Mouse (Mus musculus) spleen, postnatal 36 days (tissue): ENCODE data around the gene Pbrm1.

Experiments
- DNase-seq, 2 experiments: peaks; one replicate each; pipeline ENCODE4 v3.0.0; 2022; ENCODE audit warnings: low spot score in 2 of 2, mixed read lengths in 1 of 2

Gene Pbrm1

DNA sequence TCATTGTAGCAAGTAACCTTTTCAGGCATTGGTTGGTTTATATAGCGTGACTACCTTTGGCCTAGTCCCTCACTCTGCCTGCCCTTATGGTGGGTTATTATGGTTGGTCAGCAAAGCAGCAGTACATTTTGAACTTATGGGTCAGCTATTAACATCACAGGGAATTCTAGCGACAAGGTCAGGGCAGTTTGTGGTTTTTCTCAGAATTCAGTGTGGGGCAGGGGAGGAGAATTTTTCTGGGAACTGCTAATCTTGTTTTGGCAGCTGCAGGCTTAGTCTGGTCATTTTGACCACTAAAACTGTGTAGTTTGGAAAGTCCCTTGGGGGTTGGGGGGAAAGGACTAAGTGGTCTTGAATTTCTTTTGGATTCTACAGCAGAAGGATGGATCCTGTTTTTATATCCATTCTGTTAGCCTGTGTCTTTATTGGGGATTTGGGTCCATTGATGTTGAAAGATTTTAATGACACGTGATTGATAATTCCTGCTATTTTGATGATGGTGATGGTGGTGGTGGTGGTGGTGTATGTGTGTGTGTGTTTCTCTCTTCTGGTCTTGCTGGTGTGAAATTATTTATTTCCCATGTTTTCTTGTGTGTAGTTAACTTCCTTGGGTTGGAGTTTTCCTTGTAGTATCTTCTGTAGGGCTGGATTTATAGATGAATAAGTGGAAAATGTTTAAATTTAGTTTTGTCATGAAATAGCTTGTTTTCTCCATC, 60.5 kb downstream of the Pbrm1 start:
- DNase-seq: no peak

- DNase-seq: no peak
Measured at GRCm38 (mm10) chr14:31081147-31081546, 62.2 kb downstream of the Pbrm1 start.

- DNase-seq: no peak
Measured at GRCm38 (mm10) chr14:31087433-31087832, 68.5 kb downstream of the Pbrm1 start.

- DNase-seq: no peak
Measured at GRCm38 (mm10) chr14:31088515-31088914, 69.6 kb downstream of the Pbrm1 start.

GRCm38 (mm10) chr14:31089918-31090317, 71.0 kb downstream of the Pbrm1 start:
- DNase-seq: no peak

DNA sequence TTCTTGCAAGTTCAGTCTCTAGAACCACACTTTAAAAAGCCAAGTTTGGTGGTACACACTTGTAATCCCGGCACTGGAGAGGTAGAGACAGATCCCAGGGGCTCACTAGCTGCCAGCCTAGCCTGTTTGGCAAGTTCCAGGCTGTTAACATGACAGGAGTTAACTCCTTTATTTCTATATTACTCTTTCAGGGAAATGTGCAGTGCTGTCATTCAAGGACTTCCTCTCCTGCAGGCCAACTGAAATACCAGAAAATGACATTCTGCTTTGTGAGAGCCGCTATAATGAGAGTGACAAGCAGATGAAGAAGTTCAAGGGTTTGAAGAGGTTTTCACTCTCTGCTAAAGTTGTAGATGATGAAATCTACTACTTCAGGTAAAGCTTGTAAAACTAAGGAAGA, 86.2 kb downstream of the Pbrm1 start:
- DNase-seq: no peak

- no peak for DNase-seq
Measured at GRCm38 (mm10) chr14:31110613-31111012, 91.7 kb downstream of the Pbrm1 start.

DNA sequence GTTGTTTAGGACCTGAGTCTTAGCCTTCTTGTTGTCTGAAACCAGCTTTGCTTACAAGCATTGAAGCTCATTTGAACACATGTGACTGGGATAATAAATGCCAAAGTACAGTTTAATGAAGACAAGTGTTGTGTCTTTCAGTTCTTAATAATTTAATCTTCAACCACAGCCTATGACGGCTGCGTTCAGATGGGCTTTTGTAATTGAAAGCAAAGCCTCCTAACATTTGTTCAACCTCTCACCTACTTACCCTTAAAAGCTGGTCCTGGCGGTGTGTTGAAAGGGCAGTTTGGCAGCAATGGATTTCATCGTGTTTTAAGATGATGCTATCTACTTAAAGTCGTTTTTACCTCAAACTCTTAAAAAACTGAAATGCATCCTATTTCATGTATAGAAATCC, 93.2 kb downstream of the Pbrm1 start:
- no peak for DNase-seq

- no peak for DNase-seq
Measured at GRCm38 (mm10) chr14:31114011-31114410, 95.1 kb downstream of the Pbrm1 start.

DNA sequence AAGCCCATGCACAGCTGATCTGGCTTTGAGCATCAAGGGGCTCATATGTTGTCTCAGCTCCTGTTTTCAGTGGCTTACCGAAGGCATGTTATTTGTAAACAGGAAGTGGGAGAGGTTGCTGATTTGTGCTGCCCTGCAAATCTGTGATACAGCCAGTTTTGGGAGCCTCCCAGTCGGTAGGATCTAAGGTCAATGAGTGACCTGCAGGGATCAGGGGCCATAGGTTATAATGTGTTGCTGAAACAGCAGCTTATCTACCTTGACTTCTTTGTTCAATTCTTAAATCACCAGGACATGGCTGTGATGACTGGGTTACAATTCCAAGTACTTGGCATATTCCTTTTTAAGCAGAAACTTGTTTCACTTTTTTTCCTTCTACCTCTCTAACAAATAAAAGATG, 96.6 kb downstream of the Pbrm1 start:
- DNase-seq: no peak

DNA sequence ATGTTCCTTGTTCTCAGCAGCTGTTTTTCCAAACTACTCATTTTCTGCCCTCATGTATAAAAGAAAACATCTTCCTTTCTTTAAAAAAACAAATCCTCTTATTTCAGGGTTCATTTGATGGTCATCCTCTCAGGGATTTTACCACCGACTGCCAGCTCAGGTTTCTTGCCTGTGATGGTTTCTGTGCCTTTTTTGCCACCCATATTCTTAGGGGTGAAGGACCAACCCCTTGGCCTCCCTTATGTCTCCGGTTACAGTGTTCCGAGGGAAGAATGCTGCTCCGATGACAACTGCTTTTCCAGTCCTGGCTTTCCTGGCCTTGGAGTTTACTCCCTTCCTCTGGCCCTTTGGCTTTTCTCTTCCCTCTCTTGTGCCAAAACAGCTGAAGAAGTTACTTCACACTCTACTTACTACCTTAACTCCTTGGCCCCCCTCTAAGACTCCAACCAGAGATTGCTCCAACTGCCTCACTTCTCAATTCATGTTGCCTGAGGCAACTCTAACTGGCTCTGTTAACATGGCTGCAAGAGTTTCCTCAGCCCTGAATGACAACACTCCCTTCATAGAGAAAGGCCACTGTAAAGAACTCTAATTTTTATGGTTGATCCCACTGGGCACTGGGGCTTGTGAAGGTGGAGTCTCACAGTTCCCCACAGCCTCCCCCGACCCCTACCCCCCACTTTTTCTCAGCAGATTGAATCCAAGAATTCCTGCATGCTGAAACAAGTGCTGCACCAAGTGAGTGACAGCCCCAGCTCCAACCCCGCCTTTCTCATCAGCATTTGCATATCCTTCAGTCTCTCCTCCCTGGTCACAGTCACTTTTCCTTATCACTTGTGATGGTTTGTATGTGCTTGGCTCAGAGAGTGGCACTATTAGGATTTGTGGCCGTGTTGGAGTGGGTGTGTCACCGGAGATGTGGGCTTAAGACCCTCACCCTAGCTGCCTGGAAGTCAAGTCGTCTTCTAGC, 106.5 kb downstream of the Pbrm1 start:
- no peak for DNase-seq

DNA sequence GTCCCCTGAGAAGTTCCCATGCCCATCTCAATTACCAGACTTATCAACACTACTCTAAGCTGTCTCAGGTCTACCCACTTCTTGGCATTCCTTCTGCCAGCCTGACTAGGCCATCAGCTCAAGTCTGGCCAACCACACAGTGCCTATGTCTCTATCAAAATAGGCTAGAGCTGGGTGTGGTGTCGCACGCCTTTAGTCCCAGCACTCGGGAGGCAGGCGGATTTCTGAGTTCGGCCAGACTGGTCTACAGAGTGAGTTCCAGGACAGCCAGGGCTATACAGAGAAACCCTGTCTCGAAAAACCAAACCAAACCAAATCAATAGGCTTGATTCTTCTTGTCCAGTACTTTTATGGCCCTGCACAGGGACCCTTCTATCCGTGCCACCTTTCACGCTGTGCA, 107.9 kb downstream of the Pbrm1 start:
- DNase-seq: no peak

DNA sequence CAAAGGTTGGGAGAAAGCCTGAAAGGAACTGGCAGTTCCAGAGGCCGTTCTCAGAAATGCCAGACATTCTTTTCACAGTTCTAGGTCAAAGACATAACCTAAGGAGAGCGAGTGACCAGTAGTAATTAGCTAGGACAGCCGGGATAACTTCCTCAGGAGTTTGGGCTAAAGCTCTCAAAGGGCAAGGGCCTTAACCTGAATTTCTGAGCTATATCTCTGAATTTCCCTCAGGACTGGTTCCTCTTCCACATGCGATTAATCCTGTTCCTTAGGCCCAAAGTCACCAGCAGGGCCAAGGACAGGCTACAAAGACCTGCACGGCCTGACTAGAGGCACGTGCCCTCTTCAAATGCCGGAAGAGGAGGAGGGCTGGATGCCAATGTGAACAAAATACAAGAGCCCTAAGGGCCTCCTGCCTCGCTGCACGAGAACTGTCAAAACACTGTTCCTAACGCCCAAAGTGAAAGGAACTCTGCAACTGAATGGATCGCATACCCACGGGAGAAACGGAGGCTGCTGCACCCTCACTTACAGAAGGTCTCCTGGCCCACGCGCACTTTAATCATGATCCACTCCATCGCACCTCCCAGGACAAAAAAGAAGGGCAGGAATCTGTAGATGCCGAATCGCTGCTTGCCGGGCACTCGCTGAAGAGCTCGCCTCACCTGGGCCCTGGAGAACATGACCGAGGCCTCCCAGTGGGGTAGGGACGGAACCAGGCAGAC, 109.3 kb downstream of the Pbrm1 start:
- peak; percentile 52 to 53 for DNase-seq

- peak; percentile 98 to 99 for DNase-seq
Measured at GRCm38 (mm10) chr14:31128826-31129219, 109.9 kb downstream of the Pbrm1 start, which contains the start of gene Smim4. Smim4 (minus strand) TSS chr14:31128956.

GRCm38 (mm10) chr14:31129326-31130235, 110.6 kb downstream of the Pbrm1 start:
- no peak for DNase-seq

DNA sequence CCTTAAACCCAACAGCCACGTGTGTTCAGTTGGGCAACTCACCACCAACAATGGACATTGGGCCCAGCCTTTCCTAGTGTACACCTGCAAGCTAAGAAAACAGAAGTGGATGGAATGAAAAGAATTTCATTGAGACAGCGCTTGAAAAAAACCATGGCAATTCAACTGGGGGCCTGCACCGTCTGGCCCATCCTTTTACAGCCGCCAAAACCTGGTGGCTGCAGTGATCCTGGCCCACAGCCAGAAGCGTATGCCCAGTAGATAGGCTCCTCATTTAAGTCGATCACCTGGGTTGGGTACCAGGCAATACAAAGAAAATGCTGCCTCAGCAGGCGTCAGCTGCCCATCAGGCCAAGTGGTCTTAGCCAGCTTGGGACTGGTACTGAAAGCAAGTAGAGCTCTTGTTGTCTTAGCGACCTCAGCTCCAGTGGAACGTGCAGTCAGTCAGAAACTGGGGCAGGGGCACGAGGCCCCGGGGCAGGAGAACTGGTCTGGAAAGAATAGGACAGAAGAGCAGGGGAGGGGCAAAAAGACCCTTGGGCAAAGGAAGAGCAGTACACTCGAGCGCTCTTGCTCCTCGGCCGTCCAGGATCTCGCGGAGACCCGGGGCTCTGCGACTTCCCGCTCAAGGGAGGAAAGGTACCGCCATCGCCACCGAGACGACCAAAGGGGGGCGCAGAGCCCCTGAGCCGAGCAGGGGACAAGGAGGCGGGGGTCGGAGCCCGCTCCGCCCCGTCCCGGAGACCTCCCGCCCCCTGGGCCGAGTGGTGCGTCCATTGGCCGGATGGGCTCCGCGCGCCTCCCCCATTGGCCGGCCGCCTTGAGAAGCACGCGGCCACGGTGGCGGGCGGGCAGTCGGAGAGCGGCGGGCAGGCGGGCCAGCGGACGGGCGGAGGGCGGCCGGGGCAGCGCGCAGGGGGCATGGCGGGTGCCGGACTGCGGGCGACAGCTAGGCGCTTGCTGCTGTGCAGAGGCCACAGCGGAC, 111.6 kb downstream of the Pbrm1 start, which contains the start of gene Nt5dc2:
TSS of gene Nt5dc2 (plus strand) at position 818 of the 985 bp plus-strand sequence.
- DNase-seq: peak; percentile 84 to 86

GRCm38 (mm10) chr14:31131272-31131821, 112.4 kb downstream of the Pbrm1 start:
- no peak for DNase-seq

- DNase-seq: no peak
Measured at GRCm38 (mm10) chr14:31132031-31132430, 113.1 kb downstream of the Pbrm1 start.

DNA sequence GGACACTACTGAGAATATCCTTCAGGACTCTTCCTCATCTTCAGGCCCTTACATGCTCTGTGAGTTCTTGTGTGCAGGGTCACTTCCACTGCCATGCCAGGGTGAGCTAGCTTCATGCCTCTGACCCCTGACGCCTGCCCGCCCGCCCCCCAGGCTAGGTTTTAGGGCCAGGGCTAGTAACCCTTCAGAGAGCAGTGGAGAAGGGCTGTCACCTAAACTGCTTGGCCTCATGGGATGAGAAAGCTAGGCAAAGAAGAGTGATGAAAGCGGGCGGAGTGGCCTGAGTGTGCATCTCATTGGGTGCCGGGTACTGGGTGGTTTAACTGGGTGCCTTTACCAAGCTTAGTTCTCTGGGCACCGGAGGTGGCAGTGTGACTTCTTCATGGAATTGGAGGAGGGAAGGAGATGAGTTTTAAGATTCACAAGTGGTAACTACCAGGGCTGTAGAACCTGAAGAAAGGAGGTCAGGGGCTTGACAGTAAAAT, 113.6 kb downstream of the Pbrm1 start:
- DNase-seq: no peak
